Mouse (Mus musculus): ENCODE measurements around the gene Nmnat3. TPM values are rescaled to one million over a fixed set of nuclear protein-coding genes. Genes with fewer than 3 reads are reported as not detected.
A peak's percentile ranks its signal among the peaks of the same experiment; 100 is the strongest.

Nmnat3 gene
- total RNA-seq, 1 experiment from 2014 or later: 15.1 TPM

DNA sequence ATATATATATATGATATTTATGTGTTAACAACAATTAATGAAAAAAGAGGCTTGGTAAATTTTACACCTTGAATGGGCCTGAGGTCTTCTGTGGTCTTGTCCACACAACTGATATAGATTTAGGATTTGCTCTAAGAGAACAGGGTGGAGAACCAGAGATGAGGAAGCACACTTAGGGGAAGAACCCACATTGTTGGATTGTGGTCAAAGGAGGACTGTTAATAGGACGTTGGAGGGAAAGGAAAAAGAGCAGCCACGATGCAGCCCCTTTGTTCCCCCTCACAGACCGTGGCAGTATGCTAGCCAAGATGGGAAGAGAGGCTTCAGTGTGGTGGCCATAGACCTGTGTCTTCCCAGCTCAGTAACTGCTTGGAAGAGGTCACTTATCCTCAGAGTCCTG lies 11.5 kb downstream of the Nmnat3 start:
- no peak; a peak in 2 of 4 replicates for ATAC-seq (replicated peaks in 1 of 2; ENCODE audit: insufficient read depth in 1 of 2, low FRiP score in 2 of 2, low TSS enrichment in 1 of 2, low read depth in 1 of 2, poor library complexity in 2 of 2, severe bottlenecking in 2 of 2)

DNA sequence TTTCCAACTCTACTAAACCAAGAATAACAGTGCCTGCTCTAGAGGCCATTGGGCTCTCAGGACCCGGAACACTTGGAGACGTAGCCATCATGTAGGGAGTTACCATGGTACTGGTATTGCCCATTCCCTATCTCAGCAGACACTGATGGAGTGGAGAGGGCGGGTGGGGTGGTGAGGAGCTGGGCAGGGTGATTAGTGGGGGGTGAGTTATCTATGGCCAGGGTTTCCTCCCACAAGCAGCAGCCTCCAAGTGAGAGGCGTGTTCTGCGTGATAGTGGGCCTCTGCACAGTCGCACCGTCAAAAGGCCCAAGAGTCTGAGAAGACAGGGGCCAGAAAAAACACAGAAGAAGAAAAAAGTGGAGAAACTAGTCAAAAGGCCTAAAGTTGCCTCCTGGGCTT lies 12.0 kb downstream of the Nmnat3 start:
- no peak; a peak in 1 of 4 replicates for ATAC-seq (replicated peaks in 1 of 2; ENCODE audit: insufficient read depth in 1 of 2, low FRiP score in 2 of 2, low TSS enrichment in 1 of 2, low read depth in 1 of 2, poor library complexity in 2 of 2, severe bottlenecking in 2 of 2)

DNA sequence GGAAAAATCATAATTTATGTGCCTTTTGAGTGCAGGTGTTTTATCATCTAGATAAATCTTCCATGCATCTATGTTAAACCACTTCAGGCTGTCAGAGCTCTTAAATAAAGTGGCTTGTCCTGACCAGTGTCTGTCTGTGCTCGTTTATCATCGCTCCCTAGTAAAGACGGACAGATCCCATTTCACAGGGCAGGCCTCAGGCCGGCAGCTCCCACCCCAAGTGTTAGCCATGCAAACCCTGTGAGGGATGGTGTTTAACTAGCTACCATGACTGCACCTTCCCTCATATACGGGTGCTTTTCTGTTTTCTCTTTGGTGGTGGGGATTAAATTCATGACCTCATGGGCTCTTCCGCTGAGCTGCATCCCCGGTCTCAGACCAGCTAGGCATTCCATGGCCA lies 13.3 kb downstream of the Nmnat3 start:
- no peak for ATAC-seq (replicated peaks in 1 of 2; ENCODE audit: insufficient read depth in 1 of 2, low FRiP score in 2 of 2, low TSS enrichment in 1 of 2, low read depth in 1 of 2, poor library complexity in 2 of 2, severe bottlenecking in 2 of 2)

DNA sequence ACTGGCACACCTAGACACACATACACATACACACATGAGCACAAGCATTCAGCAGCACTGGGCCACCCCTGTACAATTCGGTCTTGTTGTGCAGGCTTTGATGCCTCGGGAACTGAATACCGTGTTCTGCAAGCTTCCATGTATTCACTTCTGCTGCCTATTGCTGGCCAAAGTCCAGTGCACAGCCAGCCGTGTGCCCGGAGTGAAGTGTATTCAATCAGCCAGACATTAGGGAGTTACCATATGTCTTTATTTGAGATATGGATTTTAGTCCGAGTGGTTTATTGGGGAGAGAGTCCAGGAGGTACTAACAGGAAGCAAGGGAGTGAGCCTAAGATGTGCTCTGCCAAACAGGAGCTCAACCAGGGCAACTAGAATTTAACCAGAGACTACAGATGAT lies 19.8 kb downstream of the Nmnat3 start:
- ATAC-seq (replicated peaks in 1 of 2; ENCODE audit: insufficient read depth in 1 of 2, low FRiP score in 2 of 2, low TSS enrichment in 1 of 2, low read depth in 1 of 2, poor library complexity in 2 of 2, severe bottlenecking in 2 of 2): no peak

DNA sequence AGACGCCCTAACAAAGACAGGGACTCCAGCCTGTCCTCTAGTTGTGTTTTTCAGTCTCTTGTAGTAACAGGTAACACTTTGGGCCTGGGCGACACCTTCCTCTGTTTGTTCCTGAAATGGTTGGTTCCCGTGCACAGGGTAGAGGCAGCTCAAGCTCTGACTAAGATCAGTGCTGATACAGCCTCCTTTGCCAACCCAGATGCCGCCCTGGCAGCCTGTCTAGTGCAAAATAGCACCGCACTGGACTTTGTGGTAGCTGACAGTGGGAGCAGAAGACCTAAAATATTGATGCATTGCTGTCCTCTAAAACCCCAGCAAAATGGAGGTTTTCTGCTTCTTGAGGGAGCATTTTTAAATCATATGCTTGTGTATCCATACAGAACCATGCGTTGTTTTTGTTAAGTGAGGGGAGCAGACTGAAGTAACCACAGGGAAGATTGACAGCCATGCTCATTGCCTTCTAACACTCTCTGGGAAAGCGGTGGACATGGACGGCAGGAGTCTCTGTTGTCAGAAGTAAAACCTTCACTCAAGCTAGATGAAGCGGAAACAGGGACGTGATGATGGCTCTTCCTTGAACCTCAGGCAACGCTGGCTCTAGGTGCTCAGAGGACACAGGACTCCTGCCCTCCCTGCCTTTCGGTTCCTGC lies 24.2 kb downstream of the Nmnat3 start:
- no peak for ATAC-seq (replicated peaks in 1 of 2; ENCODE audit: insufficient read depth in 1 of 2, low FRiP score in 2 of 2, low TSS enrichment in 1 of 2, low read depth in 1 of 2, poor library complexity in 2 of 2, severe bottlenecking in 2 of 2)

DNA sequence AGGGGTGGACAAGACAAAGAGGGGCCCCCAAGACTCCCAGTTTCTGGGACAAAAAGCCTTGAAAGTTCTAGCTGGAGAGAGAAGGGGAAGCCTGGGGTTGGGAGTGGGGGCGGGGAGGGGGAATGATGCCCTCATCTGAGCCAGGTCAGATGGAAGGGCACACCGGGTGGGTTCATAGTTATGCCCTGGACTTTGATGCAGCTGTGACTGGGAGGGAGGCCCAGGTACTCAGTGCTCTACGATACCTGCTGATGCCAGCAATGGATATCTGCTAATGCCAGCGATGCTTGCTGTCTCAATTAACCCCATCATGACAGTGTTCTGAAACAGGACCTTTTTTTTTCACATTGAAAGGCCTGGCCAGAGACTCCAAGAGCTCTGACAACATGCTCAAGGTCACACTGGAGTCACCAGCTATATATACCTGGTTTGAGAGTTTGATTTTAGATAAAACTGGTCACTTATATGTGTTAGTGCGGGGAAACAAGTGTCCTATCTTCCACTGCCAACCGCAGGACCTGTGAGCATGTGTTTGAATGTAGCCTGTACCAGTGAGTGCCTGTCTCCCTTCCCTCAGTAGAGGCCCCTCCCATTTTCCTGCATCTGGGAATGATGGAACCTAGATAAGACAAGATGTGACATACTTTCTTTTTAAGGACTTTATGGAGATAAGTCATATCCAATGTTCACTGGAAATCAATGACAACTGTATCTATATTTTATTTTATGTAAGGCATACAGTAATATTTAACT lies 25.6 kb downstream of the Nmnat3 start:
- ATAC-seq (replicated peaks in 1 of 2; ENCODE audit: insufficient read depth in 1 of 2, low FRiP score in 2 of 2, low TSS enrichment in 1 of 2, low read depth in 1 of 2, poor library complexity in 2 of 2, severe bottlenecking in 2 of 2): no peak

DNA sequence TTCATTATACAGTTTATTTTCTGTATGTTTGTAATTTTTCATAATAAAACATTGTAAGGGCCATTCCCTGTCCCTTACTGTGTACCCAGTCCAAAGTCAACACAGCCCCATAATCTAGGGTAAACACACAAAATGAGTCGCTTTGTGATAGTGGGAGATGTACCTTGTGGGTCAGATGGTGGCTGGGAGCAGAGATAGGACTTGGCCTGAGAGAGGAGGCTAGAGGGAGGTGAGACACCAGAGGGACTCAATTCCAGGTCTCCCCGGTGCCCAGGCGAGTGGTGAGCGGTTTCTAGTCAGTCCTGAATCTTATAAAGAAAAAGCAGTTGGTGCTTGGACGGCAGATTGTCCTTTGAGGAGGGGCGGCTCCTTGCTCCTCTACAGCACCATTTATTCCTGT lies 26.4 kb downstream of the Nmnat3 start:
- no peak; a peak in 1 of 4 replicates for ATAC-seq (replicated peaks in 1 of 2; ENCODE audit: insufficient read depth in 1 of 2, low FRiP score in 2 of 2, low TSS enrichment in 1 of 2, low read depth in 1 of 2, poor library complexity in 2 of 2, severe bottlenecking in 2 of 2)

DNA sequence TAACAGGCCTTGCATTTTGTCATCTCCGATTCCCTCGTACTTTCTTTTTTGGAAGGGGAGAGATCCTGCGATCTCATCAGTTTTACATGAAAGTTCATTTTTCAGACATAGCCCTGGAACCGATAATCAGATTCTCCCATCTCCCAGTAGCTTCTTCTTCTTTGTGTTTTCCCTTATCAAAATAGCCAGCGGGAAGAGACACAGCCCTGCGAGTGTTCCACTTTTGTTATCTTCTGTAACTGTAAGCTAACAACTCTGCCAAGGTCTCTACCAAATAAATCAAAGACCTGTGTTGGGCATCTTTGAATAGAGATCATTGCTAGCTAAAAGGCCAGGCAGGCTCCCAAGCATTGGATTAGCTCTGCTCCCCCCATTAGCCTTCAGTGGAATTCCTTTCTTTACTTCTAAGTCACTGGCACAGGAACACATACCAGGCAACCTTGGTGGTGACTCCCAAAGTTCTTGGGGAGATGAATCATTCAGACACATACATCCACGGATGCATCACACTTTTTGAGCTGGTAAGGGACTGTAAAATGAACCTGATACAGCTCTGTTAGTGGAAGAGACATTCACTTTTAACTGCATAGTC lies 26.9 kb downstream of the Nmnat3 start:
- ATAC-seq (replicated peaks in 1 of 2; ENCODE audit: insufficient read depth in 1 of 2, low FRiP score in 2 of 2, low TSS enrichment in 1 of 2, low read depth in 1 of 2, poor library complexity in 2 of 2, severe bottlenecking in 2 of 2): no peak; a peak in 1 of 4 replicates

DNA sequence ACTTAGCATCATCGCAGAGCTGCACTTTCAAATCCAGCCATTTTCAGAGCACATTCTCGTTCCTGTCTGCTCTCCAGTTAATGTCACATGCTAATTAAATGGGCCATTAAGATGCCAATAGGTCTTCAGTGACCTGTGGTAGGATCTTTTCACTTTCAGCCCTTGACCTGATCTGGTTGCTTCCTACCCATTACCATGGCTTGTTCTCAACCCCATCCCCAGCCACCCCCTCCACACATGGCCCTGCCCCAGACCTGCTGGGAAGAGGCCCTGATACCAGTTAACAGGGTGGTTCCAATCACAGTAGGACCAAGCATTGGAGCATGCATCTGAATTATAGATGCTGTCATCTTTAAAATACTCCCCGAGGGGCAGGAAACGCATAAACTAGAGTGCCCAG lies 30.7 kb downstream of the Nmnat3 start:
- ATAC-seq (replicated peaks in 1 of 2; ENCODE audit: insufficient read depth in 1 of 2, low FRiP score in 2 of 2, low TSS enrichment in 1 of 2, low read depth in 1 of 2, poor library complexity in 2 of 2, severe bottlenecking in 2 of 2): no peak

DNA sequence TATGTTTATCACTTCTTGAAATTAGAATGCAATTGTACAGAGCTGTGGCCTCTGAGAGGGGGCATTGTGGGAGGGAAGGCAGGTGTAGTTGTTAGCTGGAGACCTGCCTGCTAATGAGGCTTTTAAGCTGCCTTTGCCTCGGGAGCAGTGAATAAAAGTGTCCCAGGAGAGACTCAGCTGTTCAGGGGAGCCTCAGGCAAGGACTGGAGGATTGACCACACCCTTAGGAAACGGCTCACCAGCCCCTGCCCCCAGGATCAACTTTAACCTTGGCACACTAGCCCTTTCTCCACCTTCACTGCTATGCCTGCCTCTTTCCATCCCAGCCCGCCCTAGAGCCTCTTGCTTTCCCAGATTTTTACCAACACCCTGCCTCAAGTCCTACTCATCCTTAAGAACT lies 31.6 kb downstream of the Nmnat3 start:
- ATAC-seq (replicated peaks in 1 of 2; ENCODE audit: insufficient read depth in 1 of 2, low FRiP score in 2 of 2, low TSS enrichment in 1 of 2, low read depth in 1 of 2, poor library complexity in 2 of 2, severe bottlenecking in 2 of 2): no peak

DNA sequence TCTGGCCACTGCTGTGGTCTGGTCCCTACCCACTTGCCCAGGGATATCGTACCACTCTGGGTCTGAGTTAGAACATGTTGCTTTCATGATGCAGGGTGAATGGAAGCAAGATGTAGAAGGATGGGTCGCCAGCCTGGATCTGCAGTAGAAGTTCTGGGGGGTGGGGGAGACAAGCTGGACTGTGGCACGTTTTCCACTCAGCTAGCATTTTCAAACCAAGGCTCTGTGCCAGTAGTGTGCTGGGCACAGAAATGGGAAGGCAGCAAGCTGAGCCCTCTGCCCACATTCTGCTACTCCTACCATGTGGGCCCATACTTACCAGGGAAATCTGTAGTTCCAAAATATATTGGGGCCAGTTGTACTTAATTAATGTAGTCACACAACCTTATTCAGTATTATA lies 33.5 kb downstream of the Nmnat3 start:
- no peak for ATAC-seq (replicated peaks in 1 of 2; ENCODE audit: insufficient read depth in 1 of 2, low FRiP score in 2 of 2, low TSS enrichment in 1 of 2, low read depth in 1 of 2, poor library complexity in 2 of 2, severe bottlenecking in 2 of 2)

DNA sequence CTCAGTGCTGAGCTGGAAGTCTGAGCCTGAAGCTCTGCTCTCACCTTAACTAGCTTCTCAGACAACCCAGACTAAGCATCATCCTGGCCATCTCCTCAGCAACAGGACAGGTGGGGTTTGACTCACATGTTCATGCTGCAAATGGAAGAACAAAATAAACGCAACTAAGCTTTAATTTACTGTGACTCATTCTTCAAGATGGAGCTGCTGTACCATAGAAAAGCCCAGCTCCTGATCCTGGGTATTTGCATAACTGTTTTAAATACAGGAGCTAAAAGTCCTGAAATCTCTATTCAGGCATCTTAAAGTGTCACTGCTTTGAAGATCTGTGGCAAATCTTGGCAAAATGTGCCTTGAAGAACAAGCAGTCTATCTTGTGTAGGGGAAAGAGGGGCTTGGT lies 38.9 kb downstream of the Nmnat3 start:
- no peak for ATAC-seq (replicated peaks in 1 of 2; ENCODE audit: insufficient read depth in 1 of 2, low FRiP score in 2 of 2, low TSS enrichment in 1 of 2, low read depth in 1 of 2, poor library complexity in 2 of 2, severe bottlenecking in 2 of 2)

DNA sequence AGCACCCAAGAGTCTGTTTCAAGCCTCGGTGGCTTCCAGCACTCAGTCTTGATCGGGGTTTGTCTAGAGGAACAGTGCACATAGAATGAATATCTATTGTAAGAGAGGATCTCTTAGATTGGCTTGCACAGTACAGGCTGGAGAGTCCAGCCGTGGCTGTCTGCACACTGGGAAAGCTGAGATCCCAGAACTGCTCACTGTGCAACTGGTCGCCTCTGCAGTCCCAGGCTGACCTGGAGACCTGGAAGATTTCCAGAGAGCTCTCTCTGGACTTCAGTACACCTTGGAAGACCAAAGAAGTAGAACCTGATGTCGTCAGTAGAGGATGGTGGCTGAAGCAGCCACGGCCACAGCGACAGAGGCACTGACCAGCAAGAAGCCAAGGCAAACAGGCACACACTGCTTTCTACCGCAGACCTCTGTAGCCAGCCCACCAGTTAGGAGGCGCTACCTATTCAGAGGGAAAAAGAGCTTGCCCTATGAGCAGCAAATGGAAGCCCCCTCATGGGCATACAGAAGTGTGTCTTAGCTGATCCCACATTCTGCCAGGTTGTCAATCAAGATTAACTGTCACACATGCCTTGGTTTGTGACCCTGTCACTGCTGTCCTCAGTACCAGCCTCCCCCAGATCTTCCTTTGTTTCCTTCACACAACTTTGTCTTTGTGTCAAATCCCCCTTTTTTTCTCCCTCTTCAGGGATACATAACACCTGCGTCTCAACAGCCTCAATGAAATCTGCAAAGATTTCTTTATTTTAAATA lies 41.4 kb downstream of the Nmnat3 start:
- no peak for ATAC-seq (replicated peaks in 1 of 2; ENCODE audit: insufficient read depth in 1 of 2, low FRiP score in 2 of 2, low TSS enrichment in 1 of 2, low read depth in 1 of 2, poor library complexity in 2 of 2, severe bottlenecking in 2 of 2)

DNA sequence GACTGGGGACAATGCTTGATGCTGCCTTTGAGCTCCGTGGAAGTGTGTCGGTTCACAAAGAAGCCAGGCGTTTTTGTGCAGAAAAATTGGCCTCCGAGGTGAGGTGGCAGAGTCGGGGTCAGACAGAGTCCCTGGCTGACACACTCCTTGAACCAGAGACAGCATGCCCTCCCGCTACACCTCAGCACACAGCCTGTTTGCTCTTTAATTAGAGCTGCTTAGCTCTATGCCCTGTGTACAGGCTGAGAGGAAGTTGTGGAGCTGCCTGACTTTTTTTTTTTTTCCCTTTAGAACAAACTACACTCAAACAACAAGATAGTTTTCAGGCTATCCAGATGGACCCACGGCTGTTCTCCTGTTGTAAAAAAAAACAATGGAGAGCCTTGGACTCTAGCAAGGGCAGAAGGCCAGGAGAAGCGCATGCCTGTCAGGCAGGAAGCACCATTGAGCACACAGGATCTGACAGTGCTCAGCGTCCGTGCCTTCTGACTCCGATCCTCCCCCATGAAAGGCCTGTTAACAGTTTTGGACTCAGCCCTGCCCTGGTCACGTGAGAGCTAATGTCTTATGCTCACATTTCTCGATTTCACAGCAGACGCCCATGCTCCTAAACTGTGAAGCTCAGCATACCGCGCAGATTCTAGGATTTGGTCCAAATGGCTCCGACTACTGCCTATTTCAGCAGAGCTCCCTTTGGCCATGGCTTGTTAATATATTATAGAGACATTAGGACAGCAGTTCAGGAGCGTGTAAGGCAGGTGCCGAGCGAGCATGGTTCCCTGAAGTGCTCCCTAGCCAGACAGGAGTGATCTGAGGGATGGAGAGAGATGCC lies 42.3 kb downstream of the Nmnat3 start:
- ATAC-seq (replicated peaks in 1 of 2; ENCODE audit: insufficient read depth in 1 of 2, low FRiP score in 2 of 2, low TSS enrichment in 1 of 2, low read depth in 1 of 2, poor library complexity in 2 of 2, severe bottlenecking in 2 of 2): no peak

DNA sequence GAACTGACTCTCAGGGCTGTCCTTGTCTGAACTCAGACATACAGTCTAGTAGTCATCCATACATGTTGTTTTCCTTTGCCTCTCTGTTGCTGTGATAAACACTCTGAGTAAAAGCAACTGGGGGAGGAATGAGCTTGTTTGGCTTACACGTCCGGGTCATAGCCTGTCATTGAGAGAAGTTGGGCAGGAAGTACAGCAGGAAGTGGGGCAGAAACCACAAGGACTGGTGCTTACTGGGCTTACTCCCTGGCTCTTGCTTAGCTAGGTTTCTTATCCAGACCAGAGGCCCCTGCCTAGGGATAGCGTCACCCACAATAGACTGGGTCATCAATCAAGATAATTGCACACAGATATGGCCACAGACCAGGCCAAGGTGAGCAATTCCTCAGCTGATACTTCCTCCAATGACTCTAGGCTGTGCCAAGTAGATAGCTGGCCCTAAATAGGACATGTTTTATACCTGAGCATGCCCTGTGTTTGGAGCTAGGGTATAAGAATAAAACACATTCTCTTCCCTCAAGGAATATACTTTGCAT lies 46.1 kb downstream of the Nmnat3 start:
- ATAC-seq (replicated peaks in 1 of 2; ENCODE audit: insufficient read depth in 1 of 2, low FRiP score in 2 of 2, low TSS enrichment in 1 of 2, low read depth in 1 of 2, poor library complexity in 2 of 2, severe bottlenecking in 2 of 2): peak; percentile 91 to 96

DNA sequence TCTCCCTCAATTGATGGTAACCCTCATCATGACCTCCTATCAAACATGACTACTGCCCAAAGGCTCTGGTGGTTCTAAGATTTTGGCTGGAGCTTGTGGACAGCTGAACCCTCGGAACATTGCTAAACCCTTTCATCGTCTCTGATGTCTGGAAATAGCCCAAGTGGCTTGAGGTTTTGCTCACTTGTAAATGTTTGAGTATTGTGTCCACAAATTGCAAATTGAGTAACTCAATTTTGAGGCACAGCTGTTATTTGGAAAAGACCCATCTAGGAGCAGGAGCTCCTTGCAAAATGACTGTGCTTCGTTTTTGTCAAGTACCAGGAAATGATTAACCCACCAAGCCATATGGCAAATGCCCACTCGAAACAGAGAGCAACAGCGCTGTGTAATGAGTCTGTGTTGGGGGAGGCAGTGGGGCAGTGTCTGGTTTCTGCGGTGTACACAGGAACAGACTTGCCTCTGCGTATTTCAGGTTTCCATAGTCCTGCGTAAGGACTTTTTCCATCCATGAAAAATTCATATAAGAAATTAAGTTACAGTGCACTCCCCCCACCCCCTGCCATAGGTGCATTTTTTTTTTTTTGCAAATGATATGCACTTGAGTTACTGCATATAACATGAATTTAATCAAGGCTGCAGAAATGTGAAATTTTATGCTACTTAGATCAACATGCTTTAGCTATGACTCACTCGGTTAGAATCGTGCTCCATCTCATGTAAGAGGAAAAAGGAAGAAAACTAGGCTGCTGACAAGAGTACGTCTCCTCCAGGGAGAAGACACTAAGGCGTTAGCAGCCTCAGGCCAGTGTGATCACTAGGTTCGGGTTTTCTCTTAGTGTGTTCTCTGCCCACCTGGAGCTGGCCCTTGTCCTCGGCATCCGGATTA lies 50.9 kb downstream of the Nmnat3 start:
- no peak for ATAC-seq (replicated peaks in 1 of 2; ENCODE audit: insufficient read depth in 1 of 2, low FRiP score in 2 of 2, low TSS enrichment in 1 of 2, low read depth in 1 of 2, poor library complexity in 2 of 2, severe bottlenecking in 2 of 2)

Data from hematopoietic stem cell, adult 5-6 weeks (primary cell).